Mouse (Mus musculus): Measurements from ENCODE around the gene Slc38a3. TPM values are rescaled to one million over a fixed set of nuclear protein-coding genes. Genes with fewer than 3 reads are reported as not detected.

Slc38a3 gene
- not detected for total RNA-seq (2023)

GRCm38 (mm10) chr9:107669480-107669945, at the start of gene Slc38a3:
Gene Slc38a3, minus strand, starts transcription at chr9:107669530.

GRCm38 (mm10) chr9:107709697-107710483, 40.6 kb upstream of the Slc38a3 start, which contains the start of gene Sema3f:
Gene Sema3f, minus strand, starts transcription at chr9:107710475.

GRCm38 (mm10) chr9:107679501-107679900, 10.2 kb upstream of the Slc38a3 start, which contains the start of gene Gnat1:
Gene Gnat1, minus strand, starts transcription at chr9:107679712.

GRCm38 (mm10) chr9:107635279-107636028, 33.9 kb downstream of the Slc38a3 start, which contains the start of gene Gnai2:
Gene Gnai2, minus strand, starts transcription at chr9:107635367.

GRCm38 (mm10) chr9:107608741-107609432, 60.4 kb downstream of the Slc38a3 start, which contains the start of gene Sema3b:
Gene Sema3b, minus strand, starts transcription at chr9:107609229.

Other genes starting within 250 kb of the Slc38a3 start
- 29.4 TPM for gene Tmem115, start 135.6 kb downstream of the Slc38a3 start, total RNA-seq (2023)
- 15.3 TPM for gene Cyb561d2, start 127.3 kb downstream of the Slc38a3 start, total RNA-seq (2023)
- gene Nprl2, start 127.3 kb downstream of the Slc38a3 start, total RNA-seq (2023) = 23.7 TPM
- gene Zmynd10, start 122.2 kb downstream of the Slc38a3 start, total RNA-seq (2023) = 1.8 TPM
- gene Rassf1, start 118.0 kb downstream of the Slc38a3 start, total RNA-seq (2023) = 65.1 TPM
- 16.1 TPM for gene Tusc2, start 106.3 kb downstream of the Slc38a3 start, total RNA-seq (2023)
- gene Hyal2, start 101.6 kb downstream of the Slc38a3 start, total RNA-seq (2023) = 7.9 TPM
- gene Hyal1, start 92.6 kb downstream of the Slc38a3 start, total RNA-seq (2023) = 1.5 TPM
- gene Naa80, start 90.6 kb downstream of the Slc38a3 start, total RNA-seq (2023) = 11.5 TPM
- 1.8 TPM for gene Hyal3, start 88.7 kb downstream of the Slc38a3 start, total RNA-seq (2023)
- gene Ifrd2, start 81.9 kb downstream of the Slc38a3 start, total RNA-seq (2023) = 27.3 TPM
- gene Sema3b, start 60.3 kb downstream of the Slc38a3 start, total RNA-seq (2023) = not detected
- gene Gnai2, start 34.2 kb downstream of the Slc38a3 start, total RNA-seq (2023) = 447 TPM
- 1.3 TPM for gene Gnat1, start 10.2 kb upstream of the Slc38a3 start, total RNA-seq (2023)
- 0.86 TPM for gene Sema3f, start 40.9 kb upstream of the Slc38a3 start, total RNA-seq (2023)
- gene Rbm5, start 101.5 kb upstream of the Slc38a3 start, total RNA-seq (2023) = 256 TPM
- gene Rbm6, start 203.7 kb upstream of the Slc38a3 start, total RNA-seq (2023) = 129 TPM
- gene Mon1a, start 218.6 kb upstream of the Slc38a3 start, total RNA-seq (2023) = 16.2 TPM
- 0.15 TPM for gene Mst1r, start 237.3 kb upstream of the Slc38a3 start, total RNA-seq (2023)

Data from CD8-positive naive resting alpha-beta T cell, adult 57 days (primary cell).